Mouse (Mus musculus) stomach, embryonic 16.5 days (tissue): ENCODE results near the gene Gm17606. TPM values are rescaled to one million over a fixed set of nuclear protein-coding genes. Genes with fewer than 3 reads are reported as not detected.
A peak's percentile ranks its signal among the peaks of the same experiment; 100 is the strongest.

Experiments used
- ATAC-seq: fragments of 200-750 bp; cut with Nextera tagmentation; 2 replicates; pipeline ENCODE4 v1.8.0; 2017; ENCODE audit warnings: moderate number of reproducible peaks, moderate TSS enrichment; ENCODE audit not compliant: insufficient read depth, low FRiP score
- H3K27ac ChIP-seq: fragments of 300-500 bp; sonication (generic); 2 replicates; pipeline ENCODE4 v1.5.1; 2014; ENCODE audit warnings: low read length
- H3K27me3 ChIP-seq: fragments of 300-500 bp; sonication (generic); 2 replicates; pipeline ENCODE4 v1.6.1; 2014; ENCODE audit warnings: low read length, control low read depth, mixed read lengths; ENCODE audit not compliant: control insufficient read depth, insufficient read depth
- H3K36me3 ChIP-seq: fragments of 300-500 bp; sonication (generic); 2 replicates; pipeline ENCODE4 v1.6.1; 2014; ENCODE audit warnings: low read length; ENCODE audit not compliant: control insufficient read depth, insufficient read depth
- H3K4me1 ChIP-seq: fragments of 300-500 bp; sonication (generic); 2 replicates; pipeline ENCODE4 v1.6.1; 2014; ENCODE audit warnings: low read length, control low read depth, mixed read lengths; ENCODE audit not compliant: control insufficient read depth, insufficient read depth
- H3K4me2 ChIP-seq: fragments of 300-500 bp; sonication (generic); 2 replicates; pipeline ENCODE4 v1.6.1; 2014; ENCODE audit warnings: low read depth, low read length, mixed read lengths
- H3K4me3 ChIP-seq: fragments of 300-500 bp; sonication (generic); replicated peaks from 2 replicates; pipeline ENCODE4 v1.5.1; 2014; ENCODE audit warnings: mild to moderate bottlenecking, low read length
- H3K9ac ChIP-seq: fragments of 300-500 bp; sonication (generic); 2 replicates; pipeline ENCODE4 v1.6.1; 2014; ENCODE audit warnings: low read length
- H3K9me3 ChIP-seq: fragments of 300-500 bp; sonication (generic); replicated peaks from 2 replicates; pipeline ENCODE4 v1.6.1; 2016; ENCODE audit warnings: low read length, control low read depth; ENCODE audit not compliant: control insufficient read depth
- WGBS: fragments of 180-500 bp; shearing (Covaris S2); extraction: QIAGEN DNeasy Blood & Tissue Kit; methylation state at CpG from one replicate; pipeline ENCODE4 v1.1.7; 2014; 5-methylcytosine and 5-hydroxymethylcytosine counted together
- microRNA counts: library from miRNA; unstranded; fragments of <30 nt; microRNA quantifications from one replicate; lab custom pipeline; 2016
- microRNA-seq: library from miRNA; unstranded; fragments of <30 nt; microRNA quantifications from one replicate; pipeline ENCODE4, GENCODE M21; 2016
- polyA plus RNA-seq: library from polyadenylated mRNA; unstranded; fragments of >200 nt; fragmentation: Nextera tagmentation; extraction: Ambion mirVana; gene quantifications from 2 replicates; pipeline ENCODE4 v1.2.1, GENCODE M21; 2015

The Gm17606 gene
- polyA plus RNA-seq, 1 experiment from 2014 or later, result not detected

DNA sequence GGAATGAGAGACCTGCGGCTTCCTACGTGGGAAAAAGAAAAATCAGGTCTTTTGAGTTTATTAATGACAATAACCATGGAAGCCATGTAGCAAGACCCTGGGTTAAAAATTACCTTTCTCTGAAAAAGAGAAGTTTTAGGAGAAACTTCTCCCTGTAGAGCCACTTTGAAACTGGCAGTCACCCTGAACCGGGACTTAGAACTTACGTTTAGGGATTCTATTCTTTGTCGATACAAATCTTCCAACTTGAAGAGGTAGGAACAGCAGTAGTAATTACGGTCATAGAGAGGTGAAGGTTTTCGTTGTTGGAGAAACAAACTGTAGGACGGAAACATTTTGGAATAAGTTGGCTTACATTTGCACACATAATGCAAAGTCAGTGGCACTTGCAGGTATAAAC is 46.5 kb downstream of the Gm17606 start:
- Histone ChIP-seq H3K36me3 (peaks cover 5% of the 10 kb centered on the region), H3K9me3 (no peaks in the 10 kb centered on the region), H3K4me1 (peaks cover 18% of the 10 kb centered on the region), H3K27me3 (no peaks in the 10 kb centered on the region), H3K9ac (peak overlapping the region; percentile 84), H3K4me3 (peak overlapping the region; percentile 84), H3K4me2 (peak overlapping the region; percentile 76), H3K27ac (peak overlapping the region; percentile 85)
- under 1% methylated on average over 8 of the region's 8 CpGs for WGBS
- ATAC-seq, result no peak

DNA sequence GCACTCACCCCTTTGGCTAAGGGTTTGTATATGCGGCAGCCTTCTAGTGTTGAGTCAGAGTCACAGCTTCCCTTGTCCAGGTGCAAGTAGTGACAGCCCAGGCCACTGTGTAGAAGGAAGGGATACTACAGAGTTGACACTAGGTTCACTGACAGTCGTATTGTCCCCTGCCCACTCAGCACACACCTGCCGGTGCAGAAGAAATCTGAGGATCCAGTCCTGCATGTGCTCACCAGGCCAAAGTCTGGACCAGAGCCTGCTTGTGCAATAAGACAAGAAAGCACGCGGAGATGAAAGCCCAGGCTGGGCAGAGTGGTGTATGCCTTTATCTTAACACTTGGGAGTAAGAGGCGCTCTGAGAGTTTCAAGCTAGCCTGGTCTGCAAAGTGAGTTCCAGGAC is 54.3 kb downstream of the Gm17606 start:
- no peaks in the 10 kb centered on the region for H3K4me1 ChIP-seq
- H3K9me3 ChIP-seq, result no peaks in the 10 kb centered on the region
- no peak for ATAC-seq
- peaks cover 5% of the 10 kb centered on the region for H3K36me3 ChIP-seq
- no peak overlapping the region for H3K27ac ChIP-seq
- WGBS, result 62% methylated on average over 6 of the region's 6 CpGs
- no peak overlapping the region for H3K4me3 ChIP-seq
- H3K9ac ChIP-seq, result no peak overlapping the region
- H3K4me2 ChIP-seq, result no peak overlapping the region
- no peaks in the 10 kb centered on the region for H3K27me3 ChIP-seq

- Histone ChIP-seq H3K27ac (no peak overlapping the region), H3K4me2 (no peak overlapping the region), H3K27me3 (no peaks in the 10 kb centered on the region), H3K36me3 (no peaks in the 10 kb centered on the region), H3K4me1 (no peaks in the 10 kb centered on the region), H3K4me3 (no peak overlapping the region), H3K9ac (no peak overlapping the region), H3K9me3 (no peaks in the 10 kb centered on the region)
- ATAC-seq, result no peak
- 80% methylated on average over 4 of the region's 4 CpGs for WGBS
Measured at GRCm38 (mm10) chr14:54696752-54697151, 56.0 kb downstream of the Gm17606 start.

MicroRNA genes within 50 kb of the gene (microRNA counts, 519-probe panel; counts per million panel counts)
- microRNA mmu-miR-686 (lab: Ali Mortazavi, UCI), result not detected

Small RNA genes lying within 50 kb of the gene (microRNA-seq; reads per million reads assigned to microRNA genes)
- gene Mir686, result not detected
- 0.99 reads per million for gene Mir6948

Other genes starting within 250 kb of the Gm17606 start
- 19.0 and 23.0 TPM in 2 replicates for gene Slc7a7, start 223.2 kb upstream of the Gm17606 start, polyA plus RNA-seq
- 206 and 264 TPM in 2 replicates for gene Mrpl52, start 214.0 kb upstream of the Gm17606 start, polyA plus RNA-seq
- 120 and 126 TPM in 2 replicates for gene Mmp14, start 209.3 kb upstream of the Gm17606 start, polyA plus RNA-seq
- 39.6 and 40.3 TPM in 2 replicates for gene Lrp10, start 176.8 kb upstream of the Gm17606 start, polyA plus RNA-seq
- 1.5 TPM in 2 replicates for gene Rem2, start 164.9 kb upstream of the Gm17606 start, polyA plus RNA-seq
- gene Prmt5, start 123.4 kb upstream of the Gm17606 start, polyA plus RNA-seq, result 66.5 and 71.1 TPM in 2 replicates
- 39.0 and 44.4 TPM in 2 replicates for gene Haus4, start 86.3 kb upstream of the Gm17606 start, polyA plus RNA-seq
- 19.5 and 20.6 TPM in 2 replicates for gene Ajuba, start 63.4 kb upstream of the Gm17606 start, polyA plus RNA-seq
- gene 4931414P19Rik, start 35.0 kb upstream of the Gm17606 start, polyA plus RNA-seq, result 8.2 and 9.0 TPM in 2 replicates
- gene Psmb5, start 22.9 kb upstream of the Gm17606 start, polyA plus RNA-seq, result 346 and 368 TPM in 2 replicates
- not detected in 2 replicates for gene Psmb11, start 19.5 kb upstream of the Gm17606 start, polyA plus RNA-seq
- gene Cdh24, start 412 bp downstream of the Gm17606 start, polyA plus RNA-seq, result 1.6 and 2.2 TPM in 2 replicates
- gene 1700123O20Rik, start 45.3 kb downstream of the Gm17606 start, polyA plus RNA-seq, result 68.3 and 76.6 TPM in 2 replicates
- 89.1 and 101 TPM in 2 replicates for gene Acin1, start 46.0 kb downstream of the Gm17606 start, polyA plus RNA-seq
- 0.15 and 0.19 TPM in 2 replicates for gene Gm29776, start 57.9 kb downstream of the Gm17606 start, polyA plus RNA-seq
- gene Cebpe, start 71.2 kb downstream of the Gm17606 start, polyA plus RNA-seq, result 0.88 and 1.2 TPM in 2 replicates
- 9.9 and 10.2 TPM in 2 replicates for gene Slc7a8, start 141.0 kb downstream of the Gm17606 start, polyA plus RNA-seq
- gene Rnf212b, start 173.2 kb downstream of the Gm17606 start, polyA plus RNA-seq, result not detected in 2 replicates
- gene Homez, start 230.0 kb downstream of the Gm17606 start, polyA plus RNA-seq, result 7.7 and 8.6 TPM in 2 replicates
- gene Ppp1r3e, start 236.6 kb downstream of the Gm17606 start, polyA plus RNA-seq, result 1.2 TPM in 2 replicates
- gene Bcl2l2, start 242.4 kb downstream of the Gm17606 start, polyA plus RNA-seq, result 4.0 and 4.2 TPM in 2 replicates
- gene Gm20521, start 242.5 kb downstream of the Gm17606 start, polyA plus RNA-seq, result 0.12 TPM in 1 of 2 replicates, not detected in the other